Mouse (Mus musculus) intestine, embryonic 16.5 days (tissue): Measurements from ENCODE around the gene Rcan2. TPM values are rescaled to one million over a fixed set of nuclear protein-coding genes. Genes with fewer than 3 reads are reported as not detected.

Experiments
- ATAC-seq: fragments of 200-750 bp; cut with Nextera tagmentation; 2 replicates; pipeline ENCODE4 v1.8.0; 2017; ENCODE audit warnings: moderate TSS enrichment, moderate library complexity
- H3K27ac ChIP-seq: fragments of 300-500 bp; sonication (generic); 2 replicates; pipeline ENCODE4 v1.5.1; 2014; ENCODE audit warnings: mild to moderate bottlenecking, low read length
- H3K27me3 ChIP-seq: fragments of 300-500 bp; sonication (generic); replicated peaks from 2 replicates; pipeline ENCODE4 v1.6.1; 2014; ENCODE audit warnings: low read length, control low read depth, mixed read lengths; ENCODE audit not compliant: control insufficient read depth, insufficient read depth
- H3K36me3 ChIP-seq: fragments of 300-500 bp; sonication (generic); 2 replicates; pipeline ENCODE4 v1.6.1; 2014; ENCODE audit warnings: low read length, control low read depth; ENCODE audit not compliant: control insufficient read depth, insufficient read depth
- H3K4me1 ChIP-seq: fragments of 300-500 bp; sonication (generic); 2 replicates; pipeline ENCODE4 v1.6.1; 2014; ENCODE audit warnings: low read length, control low read depth, mixed read lengths; ENCODE audit not compliant: control insufficient read depth, insufficient read depth
- H3K4me2 ChIP-seq: fragments of 300-500 bp; sonication (generic); 2 replicates; pipeline ENCODE4 v1.6.1; 2014; ENCODE audit warnings: low read depth, low read length, control low read depth
- H3K4me3 ChIP-seq: fragments of 300-500 bp; sonication (generic); 2 replicates; pipeline ENCODE4 v1.5.1; 2014; ENCODE audit warnings: mild to moderate bottlenecking, low read length
- H3K9ac ChIP-seq: fragments of 300-500 bp; sonication (generic); 2 replicates; pipeline ENCODE4 v1.6.1; 2014; ENCODE audit warnings: low read depth, low read length
- H3K9me3 ChIP-seq: fragments of 300-500 bp; sonication (generic); 2 replicates; pipeline ENCODE4 v1.6.1; 2016; ENCODE audit warnings: low read length, control low read depth; ENCODE audit not compliant: control insufficient read depth
- WGBS: fragments of 180-500 bp; shearing (Covaris S2); extraction: QIAGEN DNeasy Blood & Tissue Kit; methylation state at CpG from one replicate; pipeline ENCODE4 v1.1.7; 2014; 5-methylcytosine and 5-hydroxymethylcytosine counted together
- polyA plus RNA-seq: library from polyadenylated mRNA; unstranded; fragments of >200 nt; fragmentation: Nextera tagmentation; extraction: Ambion mirVana; gene quantifications from 2 replicates; pipeline ENCODE4 v1.2.1, GENCODE M21; 2015

Gene Rcan2
- polyA plus RNA-seq, 1 experiment from 2014 or later, result 4.9 TPM

GRCm38 (mm10) chr17:43979925-43980324 lies 178.8 kb downstream of the Rcan2 start:
- no peak overlapping the region for H3K4me3 ChIP-seq
- 77% methylated on average over 3 of the region's 3 CpGs for WGBS
- no peak overlapping the region for H3K9ac ChIP-seq
- no peak overlapping the region for H3K27ac ChIP-seq
- no peak for ATAC-seq
- H3K4me2 ChIP-seq, result no peak overlapping the region
- H3K9me3 ChIP-seq, result no peaks in the 10 kb centered on the region
- no peaks in the 10 kb centered on the region for H3K36me3 ChIP-seq
- H3K4me1 ChIP-seq, result no peaks in the 10 kb centered on the region
- H3K27me3 ChIP-seq, result no peaks in the 10 kb centered on the region

- Histone ChIP-seq H3K9ac (no peak overlapping the region), H3K36me3 (no peaks in the 10 kb centered on the region), H3K4me2 (no peak overlapping the region), H3K27ac (no peak overlapping the region), H3K4me1 (no peaks in the 10 kb centered on the region), H3K27me3 (no peaks in the 10 kb centered on the region), H3K4me3 (no peak overlapping the region), H3K9me3 (no peaks in the 10 kb centered on the region)
- WGBS, result 53% methylated on average over 1 of the region's 1 CpGs
- ATAC-seq, result no peak
Observed at GRCm38 (mm10) chr17:43982505-43982904, 181.4 kb downstream of the Rcan2 start.

GRCm38 (mm10) chr17:43989334-43989945 lies 188.3 kb downstream of the Rcan2 start:
- Histone ChIP-seq H3K9ac (no peak overlapping the region), H3K4me3 (no peak overlapping the region), H3K9me3 (no peaks in the 10 kb centered on the region), H3K27me3 (no peaks in the 10 kb centered on the region), H3K27ac (no peak overlapping the region), H3K36me3 (no peaks in the 10 kb centered on the region), H3K4me1 (no peaks in the 10 kb centered on the region), H3K4me2 (no peak overlapping the region)
- no peak for ATAC-seq
- WGBS, result 38% methylated on average over 5 of the region's 5 CpGs

- WGBS, result 64% methylated on average over 10 of the region's 10 CpGs
- ATAC-seq, result no peak
- no peak overlapping the region for H3K9ac ChIP-seq
- H3K27ac ChIP-seq, result no peak overlapping the region
- H3K4me3 ChIP-seq, result no peak overlapping the region
- no peaks in the 10 kb centered on the region for H3K36me3 ChIP-seq
- H3K27me3 ChIP-seq, result no peaks in the 10 kb centered on the region
- H3K9me3 ChIP-seq, result no peaks in the 10 kb centered on the region
- H3K4me1 ChIP-seq, result no peaks in the 10 kb centered on the region
- H3K4me2 ChIP-seq, result no peak overlapping the region
Observed at GRCm38 (mm10) chr17:43990957-43991383, 189.8 kb downstream of the Rcan2 start.

- WGBS, result 40% methylated on average over 4 of the region's 4 CpGs
- H3K9me3 ChIP-seq, result no peaks in the 10 kb centered on the region
- no peak overlapping the region for H3K9ac ChIP-seq
- no peak overlapping the region for H3K4me2 ChIP-seq
- no peak overlapping the region for H3K27ac ChIP-seq
- no peaks in the 10 kb centered on the region for H3K36me3 ChIP-seq
- no peak overlapping the region for H3K4me3 ChIP-seq
- H3K27me3 ChIP-seq, result no peaks in the 10 kb centered on the region
- no peaks in the 10 kb centered on the region for H3K4me1 ChIP-seq
- no peak for ATAC-seq
Observed at GRCm38 (mm10) chr17:43994080-43994479, 192.9 kb downstream of the Rcan2 start.

GRCm38 (mm10) chr17:43997514-43997913 lies 196.4 kb downstream of the Rcan2 start:
- no peak for ATAC-seq
- Histone ChIP-seq H3K4me2 (no peak overlapping the region), H3K27me3 (no peaks in the 10 kb centered on the region), H3K27ac (no peak overlapping the region), H3K9me3 (no peaks in the 10 kb centered on the region), H3K9ac (no peak overlapping the region), H3K4me3 (no peak overlapping the region), H3K36me3 (no peaks in the 10 kb centered on the region), H3K4me1 (no peaks in the 10 kb centered on the region)
- 77% methylated on average over 7 of the region's 7 CpGs for WGBS

GRCm38 (mm10) chr17:43998095-43998494 lies 196.9 kb downstream of the Rcan2 start:
- H3K36me3 ChIP-seq, result no peaks in the 10 kb centered on the region
- H3K27me3 ChIP-seq, result no peaks in the 10 kb centered on the region
- H3K4me1 ChIP-seq, result no peaks in the 10 kb centered on the region
- ATAC-seq, result no peak
- no peak overlapping the region for H3K4me2 ChIP-seq
- H3K9ac ChIP-seq, result no peak overlapping the region
- H3K4me3 ChIP-seq, result no peak overlapping the region
- no peaks in the 10 kb centered on the region for H3K9me3 ChIP-seq
- WGBS, result 88% methylated on average over 6 of the region's 6 CpGs
- no peak overlapping the region for H3K27ac ChIP-seq

GRCm38 (mm10) chr17:44004401-44004800 lies 203.2 kb downstream of the Rcan2 start:
- H3K4me1 ChIP-seq, result no peaks in the 10 kb centered on the region
- ATAC-seq, result no peak
- H3K4me2 ChIP-seq, result no peak overlapping the region
- no peak overlapping the region for H3K27ac ChIP-seq
- H3K27me3 ChIP-seq, result no peaks in the 10 kb centered on the region
- 68% methylated on average over 2 of the region's 2 CpGs for WGBS
- H3K4me3 ChIP-seq, result no peak overlapping the region
- H3K9ac ChIP-seq, result no peak overlapping the region
- H3K36me3 ChIP-seq, result no peaks in the 10 kb centered on the region
- no peaks in the 10 kb centered on the region for H3K9me3 ChIP-seq

- no peaks in the 10 kb centered on the region for H3K9me3 ChIP-seq
- no peaks in the 10 kb centered on the region for H3K4me1 ChIP-seq
- no peaks in the 10 kb centered on the region for H3K36me3 ChIP-seq
- ATAC-seq, result no peak
- H3K9ac ChIP-seq, result no peak overlapping the region
- H3K4me2 ChIP-seq, result no peak overlapping the region
- 93% methylated on average over 2 of the region's 2 CpGs for WGBS
- H3K27ac ChIP-seq, result no peak overlapping the region
- H3K27me3 ChIP-seq, result no peaks in the 10 kb centered on the region
- H3K4me3 ChIP-seq, result no peak overlapping the region
Observed at GRCm38 (mm10) chr17:44007411-44007810, 206.3 kb downstream of the Rcan2 start.

GRCm38 (mm10) chr17:44011917-44012316 lies 210.8 kb downstream of the Rcan2 start:
- Histone ChIP-seq H3K4me1 (no peaks in the 10 kb centered on the region), H3K4me3 (no peak overlapping the region), H3K9me3 (no peaks in the 10 kb centered on the region), H3K4me2 (no peak overlapping the region), H3K27ac (no peak overlapping the region), H3K27me3 (no peaks in the 10 kb centered on the region), H3K9ac (no peak overlapping the region), H3K36me3 (no peaks in the 10 kb centered on the region)
- 54% methylated on average over 4 of the region's 4 CpGs for WGBS
- no peak for ATAC-seq
